Mouse (Mus musculus) kidney, embryonic 15.5 days (tissue): ENCODE measurements at regions not wholly inside any gene's neighbourhood (a gene's known extent, or its start where the extent isn't known, plus 50 kb on each side); places are given as distances from the start of the nearest gene placed in this dataset.

Experiments used
- ATAC-seq: fragments of 200-750 bp; cut with Nextera tagmentation; replicated peaks from 2 replicates; pipeline ENCODE4 v1.8.0; 2017; ENCODE audit warnings: moderate TSS enrichment; ENCODE audit not compliant: low FRiP score
- H3K27ac ChIP-seq: fragments of 300-500 bp; sonication (generic); 2 replicates; pipeline ENCODE4 v1.5.1; 2015; ENCODE audit warnings: mild to moderate bottlenecking, inconsistent platforms
- H3K27me3 ChIP-seq: fragments of 300-500 bp; sonication (generic); 2 replicates; pipeline ENCODE4 v1.6.1; 2015; ENCODE audit warnings: inconsistent platforms
- H3K36me3 ChIP-seq: fragments of 300-500 bp; sonication (generic); 2 replicates; pipeline ENCODE4 v1.6.1; 2015; ENCODE audit warnings: inconsistent platforms
- H3K4me1 ChIP-seq: fragments of 300-500 bp; sonication (generic); 2 replicates; pipeline ENCODE4 v1.6.1; 2015; ENCODE audit warnings: inconsistent platforms
- H3K4me2 ChIP-seq: fragments of 300-500 bp; sonication (generic); 2 replicates; pipeline ENCODE4 v1.6.1; 2015; ENCODE audit warnings: moderate library complexity, mild to moderate bottlenecking, inconsistent platforms
- H3K4me3 ChIP-seq: fragments of 300-500 bp; sonication (generic); replicated peaks from 2 replicates; pipeline ENCODE4 v1.5.1; 2015; ENCODE audit warnings: mild to moderate bottlenecking, inconsistent platforms
- H3K9ac ChIP-seq: fragments of 300-500 bp; sonication (generic); 2 replicates; pipeline ENCODE4 v1.6.1; 2015; ENCODE audit warnings: mild to moderate bottlenecking, inconsistent platforms
- H3K9me3 ChIP-seq: fragments of 300-500 bp; sonication (generic); replicated peaks from 2 replicates; pipeline ENCODE4 v1.6.1; 2016; ENCODE audit warnings: inconsistent platforms
- WGBS: fragments of 180-500 bp; shearing (Covaris S2); methylation state at CpG from one replicate; pipeline ENCODE4 v1.1.7; 2015; ENCODE audit warnings: mixed read lengths; 5-methylcytosine and 5-hydroxymethylcytosine counted together

DNA sequence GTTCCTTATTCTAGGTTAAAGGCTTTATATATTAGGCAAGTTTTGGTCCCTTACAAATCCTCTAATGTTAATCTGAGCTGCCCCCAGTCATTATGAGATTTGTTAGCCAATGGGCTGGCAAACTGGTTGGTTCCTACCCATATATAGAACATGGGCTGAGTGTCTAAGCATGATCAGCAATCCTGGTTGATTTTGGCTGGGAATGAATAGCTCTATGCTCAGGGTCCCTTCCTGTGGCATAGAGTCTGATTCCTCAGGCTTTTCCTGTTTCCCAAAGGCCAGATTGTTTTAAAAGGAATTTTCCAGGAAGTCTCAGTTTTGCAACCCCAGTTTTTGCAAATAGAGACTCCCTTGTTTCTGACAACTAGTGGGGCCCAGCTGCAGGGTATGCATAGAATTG lies 102.1 kb upstream of the 9330182O14Rik start:
- ATAC-seq = no peak
- Histone ChIP-seq H3K36me3 (no peaks in the 10 kb centered on the region), H3K4me1 (no peaks in the 10 kb centered on the region), H3K27me3 (no peaks in the 10 kb centered on the region), H3K27ac (no peak overlapping the region), H3K9ac (no peak overlapping the region), H3K9me3 (no peaks in the 10 kb centered on the region), H3K4me2 (no peak overlapping the region), H3K4me3 (no peak overlapping the region)

DNA sequence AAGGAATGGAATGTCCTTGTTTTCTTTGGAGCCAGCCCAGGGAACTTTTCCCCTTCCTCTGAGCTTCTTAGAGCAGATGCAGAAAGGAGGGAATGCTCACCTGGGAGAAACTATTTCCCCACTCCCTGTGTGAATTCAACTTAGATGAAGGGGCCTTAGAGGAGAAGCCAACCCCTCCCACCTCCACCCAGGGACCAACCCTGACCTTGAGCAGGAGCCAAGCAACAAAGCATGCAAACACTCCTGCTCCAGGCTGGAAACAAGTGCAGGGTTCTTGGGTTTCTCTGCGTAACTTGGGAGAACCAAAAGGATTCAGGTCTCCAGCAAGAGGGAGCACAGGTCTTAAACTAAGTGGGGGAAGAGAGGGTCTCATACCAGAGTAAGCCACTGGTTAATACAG lies 98.0 kb upstream of the 9330182O14Rik start:
- H3K9me3 ChIP-seq = no peaks in the 10 kb centered on the region
- H3K27ac ChIP-seq = no peak overlapping the region
- 70% methylated on average over 1 of the region's 1 CpGs for WGBS
- no peaks in the 10 kb centered on the region for H3K4me1 ChIP-seq
- H3K36me3 ChIP-seq = no peaks in the 10 kb centered on the region
- H3K27me3 ChIP-seq = no peaks in the 10 kb centered on the region
- no peak overlapping the region for H3K4me3 ChIP-seq
- no peak overlapping the region for H3K9ac ChIP-seq
- ATAC-seq = no peak
- no peak overlapping the region for H3K4me2 ChIP-seq

DNA sequence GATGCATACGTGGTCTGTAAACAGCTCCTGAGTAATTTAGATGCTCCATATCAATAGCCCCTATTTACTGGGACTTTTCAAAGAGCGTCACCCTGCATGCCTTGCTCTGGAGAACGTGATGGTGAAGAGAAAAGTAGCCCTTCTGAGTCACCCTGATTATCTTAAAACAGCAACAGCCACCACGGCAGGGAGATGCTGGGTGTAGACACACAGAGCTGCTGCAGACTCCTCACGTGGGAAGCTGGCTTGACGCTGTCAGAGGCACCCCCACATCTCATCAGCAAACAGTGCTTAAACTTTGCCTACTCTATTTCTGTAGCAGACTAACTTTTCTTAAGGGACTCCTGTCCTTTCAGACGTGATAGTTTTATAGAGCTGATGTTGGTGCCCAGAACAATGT lies 96.9 kb upstream of the 9330182O14Rik start:
- Histone ChIP-seq H3K4me1 (no peaks in the 10 kb centered on the region), H3K9me3 (no peaks in the 10 kb centered on the region), H3K4me2 (no peak overlapping the region), H3K27ac (no peak overlapping the region), H3K36me3 (no peaks in the 10 kb centered on the region), H3K9ac (no peak overlapping the region), H3K4me3 (no peak overlapping the region), H3K27me3 (no peaks in the 10 kb centered on the region)
- 54% methylated on average over 7 of the region's 7 CpGs for WGBS
- ATAC-seq = no peak

DNA sequence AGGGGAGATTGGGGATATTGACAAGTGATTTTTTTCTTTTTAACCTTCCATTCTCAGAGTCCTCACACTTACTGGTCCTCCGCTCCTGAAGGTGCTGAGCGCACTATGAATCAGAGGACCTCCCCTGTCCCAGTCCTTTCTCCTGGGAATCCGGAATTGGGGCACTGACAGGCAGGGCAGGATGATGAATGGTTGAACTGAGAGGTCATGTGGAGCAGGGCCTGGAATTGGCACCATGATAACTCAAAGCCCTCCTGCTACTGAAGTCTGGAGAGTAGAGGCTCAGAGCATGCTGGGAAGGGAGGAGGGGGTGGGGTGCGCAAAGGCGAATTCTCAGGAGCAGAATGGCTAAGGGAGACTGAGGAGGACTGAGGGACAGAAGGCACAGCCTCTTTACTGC lies 87.9 kb upstream of the 9330182O14Rik start:
- Histone ChIP-seq H3K4me1 (no peaks in the 10 kb centered on the region), H3K4me2 (no peak overlapping the region), H3K9me3 (no peaks in the 10 kb centered on the region), H3K9ac (no peak overlapping the region), H3K27ac (no peak overlapping the region), H3K4me3 (no peak overlapping the region), H3K27me3 (no peaks in the 10 kb centered on the region), H3K36me3 (no peaks in the 10 kb centered on the region)
- WGBS = 39% methylated on average over 5 of the region's 5 CpGs
- no peak for ATAC-seq

DNA sequence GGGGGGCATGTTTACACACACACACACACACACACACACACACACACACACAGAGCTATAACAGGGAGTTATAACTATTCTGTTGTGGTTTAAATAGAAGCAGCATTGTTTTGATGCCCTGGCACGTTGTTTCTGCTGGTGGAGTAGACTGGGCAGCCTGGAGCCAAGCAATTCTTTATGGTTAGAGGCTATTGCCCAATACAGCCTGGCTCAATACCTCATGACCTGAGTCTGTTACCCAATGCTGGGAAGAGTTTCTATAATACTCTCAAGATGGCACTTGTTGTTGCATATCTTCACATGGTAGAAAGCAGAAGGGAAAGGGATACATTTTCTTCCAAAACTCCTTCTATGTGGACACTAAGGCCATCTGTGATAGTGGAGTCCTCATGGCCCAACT lies 87.1 kb upstream of the 9330182O14Rik start:
- Histone ChIP-seq H3K9me3 (no peaks in the 10 kb centered on the region), H3K9ac (no peak overlapping the region), H3K4me3 (no peak overlapping the region), H3K4me1 (no peaks in the 10 kb centered on the region), H3K4me2 (no peak overlapping the region), H3K27me3 (no peaks in the 10 kb centered on the region), H3K36me3 (no peaks in the 10 kb centered on the region), H3K27ac (no peak overlapping the region)
- no peak for ATAC-seq
- WGBS = 71% methylated on average over 1 of the region's 1 CpGs

DNA sequence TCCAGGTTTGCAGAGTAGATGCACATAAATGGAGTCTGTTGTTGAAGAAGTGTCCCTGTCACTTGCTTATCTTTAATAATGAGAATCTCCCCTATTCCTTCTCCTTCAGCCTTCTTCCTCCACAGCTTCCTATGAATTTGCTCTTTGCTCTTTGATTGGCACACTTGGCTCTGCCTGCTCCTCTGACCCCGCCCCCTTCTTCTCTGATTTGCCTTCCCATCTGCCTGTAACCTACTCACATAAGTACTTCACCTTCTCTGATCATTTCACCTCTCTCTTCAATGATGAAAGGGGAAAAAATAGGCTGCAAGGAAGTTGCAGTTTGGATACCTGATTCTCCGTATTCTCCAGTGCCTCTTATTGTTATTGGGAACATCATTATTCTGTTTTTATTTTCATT lies 66.1 kb upstream of the 9330182O14Rik start:
- Histone ChIP-seq H3K27me3 (no peaks in the 10 kb centered on the region), H3K4me3 (no peak overlapping the region), H3K9me3 (no peaks in the 10 kb centered on the region), H3K9ac (no peak overlapping the region), H3K36me3 (no peaks in the 10 kb centered on the region), H3K4me2 (no peak overlapping the region), H3K27ac (no peak overlapping the region), H3K4me1 (no peaks in the 10 kb centered on the region)
- WGBS = 84% methylated on average over 2 of the region's 2 CpGs
- no peak for ATAC-seq

DNA sequence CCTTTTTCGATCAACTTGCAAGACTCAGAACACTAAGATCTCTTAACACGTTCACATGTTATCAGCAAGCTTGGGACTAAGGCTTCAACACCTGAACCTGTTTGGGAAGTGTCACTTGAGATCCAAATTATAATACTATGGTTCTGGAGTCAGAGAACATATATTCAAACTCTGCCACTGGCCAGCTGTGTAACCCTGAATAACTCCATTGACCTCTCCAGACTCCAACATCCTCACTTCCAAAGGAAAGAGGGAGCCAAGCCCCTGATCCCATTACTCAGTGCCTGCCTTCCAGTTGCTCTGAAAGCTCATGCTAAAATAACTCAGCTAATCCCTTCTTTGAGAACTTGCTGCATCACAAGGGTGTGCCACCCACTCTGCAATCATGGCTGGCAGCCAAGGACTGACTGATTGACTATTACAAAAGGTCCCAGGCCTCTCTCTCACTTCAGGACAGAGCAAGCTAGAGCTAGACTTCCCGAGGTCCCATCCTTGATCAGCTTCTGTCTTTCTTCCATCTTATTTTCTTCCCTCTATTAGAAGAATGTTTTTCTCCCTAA lies 58.8 kb upstream of the 9330182O14Rik start:
- Histone ChIP-seq H3K27me3 (no peaks in the 10 kb centered on the region), H3K9me3 (no peaks in the 10 kb centered on the region), H3K27ac (0 out of 2 replicates have a peak overlapping the region, but pooled peaks have one; percentile 51), H3K4me2 (no peak overlapping the region), H3K36me3 (no peaks in the 10 kb centered on the region), H3K4me3 (no peak overlapping the region), H3K9ac (no peak overlapping the region), H3K4me1 (peaks cover 2% of the 10 kb centered on the region; the same call in 1 of the 2 replicates)
- WGBS = 61% methylated on average over 3 of the region's 3 CpGs
- no peak for ATAC-seq

DNA sequence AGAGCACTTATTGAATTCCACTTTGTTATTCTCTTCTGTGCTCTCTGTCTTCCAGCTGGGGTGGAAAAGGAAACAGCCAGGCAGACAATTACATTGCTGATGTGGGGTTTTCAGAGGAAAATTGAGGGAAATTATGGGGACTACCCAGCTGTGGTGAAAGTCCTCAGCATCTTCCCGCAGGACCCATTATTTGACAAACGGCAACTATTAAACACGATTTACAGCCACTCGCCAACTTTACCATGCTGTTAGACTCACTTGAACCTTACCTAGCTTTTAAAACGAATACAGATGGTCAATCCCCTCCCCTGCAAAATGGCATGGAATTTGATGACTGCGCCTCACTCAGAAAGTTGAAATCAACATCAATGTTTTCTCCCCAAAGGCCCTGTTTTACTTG lies 54.3 kb upstream of the 9330182O14Rik start:
- H3K27ac ChIP-seq = no peak overlapping the region
- no peaks in the 10 kb centered on the region for H3K27me3 ChIP-seq
- no peaks in the 10 kb centered on the region for H3K36me3 ChIP-seq
- 65% methylated on average over 6 of the region's 6 CpGs for WGBS
- no peaks in the 10 kb centered on the region for H3K9me3 ChIP-seq
- no peak overlapping the region for H3K9ac ChIP-seq
- no peak overlapping the region for H3K4me3 ChIP-seq
- H3K4me1 ChIP-seq = peaks cover 2% of the 10 kb centered on the region; the same call in 1 of the 2 replicates
- no peak overlapping the region for H3K4me2 ChIP-seq
- ATAC-seq = no peak
